Mouse (Mus musculus): ENCODE measurements around the gene Kdm1b.

- no peak for TF ChIP-seq GATA1 (IDR thresholded peaks at IDR 0.05; ENCODE audit: low read depth, low read length)
- no peak for TF ChIP-seq POLR2A (IDR thresholded peaks at IDR 0.05; ENCODE audit: control insufficient read depth in 1 of 2, insufficient read depth in 1 of 2, low read depth in 1 of 2, low read length in 2 of 2, poor library complexity in 1 of 2)
- TF ChIP-seq MYC (IDR thresholded peaks at IDR 0.05; ENCODE audit: low read depth, low read length) = no peak
- TF ChIP-seq CTCF (IDR thresholded peaks at IDR 0.05 in 2 of 3, conservative IDR thresholded peaks at IDR 0.05 in 1 of 3; ENCODE audit: control insufficient read depth in 1 of 3, insufficient read depth in 1 of 3, low read depth in 2 of 3, low read length in 3 of 3, poor library complexity in 1 of 3, severe bottlenecking in 1 of 3) = no peak
- no peak for TF ChIP-seq ELF1 (IDR thresholded peaks at IDR 0.05; ENCODE audit: low read depth, low read length)
- TF ChIP-seq ZMIZ1 (IDR thresholded peaks at IDR 0.05; ENCODE audit: low read depth, low read length) = no peak
- TF ChIP-seq MAX (IDR thresholded peaks at IDR 0.05; ENCODE audit: low read length) = no peak
- TF ChIP-seq MEF2A (IDR thresholded peaks at IDR 0.05; ENCODE audit: extremely low read depth, insufficient replicate concordance, low read depth, low read length, poor library complexity, severe bottlenecking) = no peak
These were observed 29.2 kb downstream of the Kdm1b start for GRCm38 (mm10) chr13:47072484-47072883.
